Mouse (Mus musculus) spleen, adult 12 weeks (tissue): ENCODE results near the gene Rimbp3.

ENCODE experiments used
- DNase-seq: peaks from one replicate; pipeline ENCODE4 v3.0.0; 2022; ENCODE audit warnings: low spot score

Rimbp3 gene

GRCm38 (mm10) chr16:17258917-17259316 lies 50.5 kb downstream of the Rimbp3 start:
- no peak for DNase-seq

- no peak for DNase-seq
Observed at GRCm38 (mm10) chr16:17261341-17261740, 52.9 kb downstream of the Rimbp3 start.
